Mouse (Mus musculus) small intestine, adult 2 months (tissue): ENCODE data around the gene Tmcc2.

Experiments
- CTCF ChIP-seq: fragments of 200-500 bp; IDR thresholded peaks from 2 replicates; pipeline ENCODE4 v1.5.1; 2012; ENCODE audit warnings: low read depth, mild to moderate bottlenecking, control low read depth, inconsistent platforms, low read length, moderate library complexity, mixed read lengths; ENCODE audit not compliant: insufficient replicate concordance, insufficient read length; ENCODE audit errors: extremely low read depth
- POLR2A ChIP-seq: fragments of 200-500 bp; IDR thresholded peaks from 2 replicates; pipeline ENCODE4 v1.6.1; 2012; ENCODE audit warnings: low read depth, mild to moderate bottlenecking, control low read depth, inconsistent platforms, low read length, moderate library complexity

DNA sequence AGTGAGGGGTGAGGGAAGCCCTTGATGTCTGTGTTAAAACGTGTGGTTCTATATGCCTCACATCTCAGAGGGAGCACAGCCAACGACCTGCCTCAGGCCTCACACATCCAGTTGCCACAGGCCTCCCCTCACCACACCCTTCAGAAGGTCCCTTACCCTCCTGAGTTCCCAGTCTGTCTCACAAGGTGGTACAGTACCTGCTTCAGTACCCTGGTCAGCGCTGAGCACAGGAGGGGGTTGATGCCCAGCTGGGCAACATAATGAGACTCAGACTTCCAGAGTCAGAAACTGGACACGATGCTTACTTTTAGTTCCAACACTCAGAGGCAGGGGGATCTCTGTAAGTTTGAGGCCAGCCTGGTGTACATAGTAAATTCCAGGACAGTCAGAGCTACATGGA lies 84.3 kb downstream of the Tmcc2 start:
- TF ChIP-seq CTCF (no peak), POLR2A (no peak)
